Mouse (Mus musculus) T-helper 2 cell (primary cell): ENCODE data around the gene Irs3.

Experiments
- in situ Hi-C: fragments of 300-600 bp; cut with MboI, MseI; formaldehyde crosslinking; loops from one replicate; pipeline ENCODE4 v1.15.1; 2025; ENCODE audit warnings: high pct_unique_total_duplicates

The Irs3 gene

GRCm38 (mm10) chr5:137596601-137597261 is 48.8 kb downstream of the Irs3 start:
- in situ Hi-C loops = loop anchor here (5.0 to 10.0 kb wide), 2 partner anchors 64 to 92 kb away; partner anchors contain the start of genes Epo, Gnb2 and Pop7

GRCm38 (mm10) chr5:137595921-137596320 is 49.6 kb downstream of the Irs3 start:
- in situ Hi-C loops = loop anchor here (5.0 to 10.0 kb wide), 2 partner anchors 64 to 91 kb away; partner anchors contain the start of genes Epo, Gnb2 and Pop7
